ENCODE assay signal across 18 mouse cellular contexts in the genomic region with DNA sequence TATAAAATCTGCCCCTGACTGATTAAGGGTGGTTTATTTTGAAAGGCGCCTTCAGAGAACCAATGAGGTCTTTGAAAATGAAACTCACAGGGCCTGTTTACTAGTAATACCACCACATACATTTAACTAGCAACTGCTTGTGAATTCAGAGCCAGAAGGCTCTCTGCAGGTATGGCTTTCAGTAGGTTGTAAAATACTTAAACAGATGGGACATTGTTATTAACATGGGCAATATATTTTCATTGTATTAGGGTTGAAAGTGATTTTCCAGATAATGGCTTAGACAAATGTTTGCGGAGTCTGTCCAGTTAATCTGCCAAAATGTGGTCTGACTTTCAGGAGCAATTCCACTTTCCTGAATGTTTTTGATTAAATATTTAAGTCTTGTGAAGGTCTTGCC.
"Had no signal": no experiment of that assay in that cellular context is flagged by ENCODE, and none has a peak within 500 bp of the region (broad histone marks: within the 10 kb centered on the region; RNA-seq: fewer than 3 reads in every experiment).

No protein-coding gene starts in this region.

- H3K27ac ChIP-seq: liver, embryonic 14.5 days; macrophage; midbrain, embryonic 12.5 days; midbrain, embryonic 15.5 days; neural tube, embryonic 12.5 days; neural tube, embryonic 15.5 days; stomach, embryonic 15.5 days had no signal

- H3K4me3 ChIP-seq: midbrain, embryonic 12.5 days; midbrain, embryonic 15.5 days; neural tube, embryonic 12.5 days; neural tube, embryonic 15.5 days; stomach, embryonic 15.5 days had no signal

- H3K9ac ChIP-seq: liver, embryonic 14.5 days; liver, postnatal 0 days; lung, embryonic 14.5 days; midbrain, embryonic 12.5 days; midbrain, embryonic 15.5 days; neural tube, embryonic 12.5 days; neural tube, embryonic 15.5 days; stomach, embryonic 15.5 days had no signal

- DNase-seq: kidney, adult 18-20 months; kidney, adult 9 months; kidney, postnatal 14 days; kidney, postnatal 4 days; liver, postnatal 0 days; lung, embryonic 14.5 days; right cerebral cortex, adult 18-20 months; right cerebral cortex, postnatal 14 days; spleen, adult 18-20 months; thymus, postnatal 36 days had no signal

- ATAC-seq: liver, postnatal 0 days; lung, postnatal 0 days; midbrain, embryonic 15.5 days had no signal

- H3K4me2 ChIP-seq: lung, embryonic 14.5 days; midbrain, embryonic 12.5 days; midbrain, embryonic 15.5 days; neural tube, embryonic 12.5 days; neural tube, embryonic 15.5 days; stomach, embryonic 15.5 days had no signal

- H3K4me1 ChIP-seq: midbrain, embryonic 12.5 days; midbrain, embryonic 15.5 days; neural tube, embryonic 12.5 days; neural tube, embryonic 15.5 days; stomach, embryonic 15.5 days had no signal

- H3K36me3 ChIP-seq: midbrain, embryonic 12.5 days; midbrain, embryonic 15.5 days; neural tube, embryonic 12.5 days; neural tube, embryonic 15.5 days; stomach, embryonic 15.5 days had no signal

- H3K9me3 ChIP-seq: midbrain, embryonic 15.5 days; neural tube, embryonic 12.5 days; neural tube, embryonic 15.5 days; stomach, embryonic 15.5 days had no signal

- H3K27me3 ChIP-seq: midbrain, embryonic 12.5 days; midbrain, embryonic 15.5 days; neural tube, embryonic 12.5 days; neural tube, embryonic 15.5 days; stomach, embryonic 15.5 days had no signal
